Mouse (Mus musculus): Measurements from ENCODE around the gene Hibadh. TPM values are rescaled to one million over a fixed set of nuclear protein-coding genes. Genes with fewer than 3 reads are reported as not detected.
A peak's percentile ranks its signal among the peaks of the same experiment; 100 is the strongest.
"Not testable (repeated sequence)": the region's sequence is repeated elsewhere in the genome, so short reads cannot be mapped to it uniquely, and the experiment has no call there.

The Hibadh gene
- 148 and 151 TPM in 2 replicates for polyA plus RNA-seq (2015; fragmentation: Nextera tagmentation; extraction: Ambion mirVana)

DNA sequence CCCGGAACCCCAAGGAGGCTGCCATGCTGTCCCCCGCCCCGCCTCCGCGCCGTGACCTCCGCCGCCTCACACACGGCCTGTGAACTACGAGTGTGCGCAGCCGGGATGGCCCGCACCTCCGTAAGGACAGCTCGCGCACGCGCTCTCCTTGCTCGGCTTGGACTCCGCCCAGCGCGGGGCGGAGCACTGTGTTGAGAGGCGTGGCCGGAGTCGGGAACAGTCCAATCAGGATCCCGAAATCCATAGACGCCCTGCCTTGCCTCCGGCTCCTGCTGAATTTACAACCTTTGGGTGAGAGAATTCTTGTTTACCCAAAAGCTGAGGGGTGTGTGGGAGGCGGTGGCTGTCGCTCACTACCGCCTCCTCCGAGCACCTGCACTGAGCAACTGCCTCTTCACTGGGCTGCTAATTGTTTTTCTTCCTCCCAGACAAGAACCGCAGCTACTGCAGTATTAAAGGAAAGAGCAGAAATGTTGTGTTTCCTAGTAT lies at the start of gene Hibadh:
TSS of gene Hibadh (minus strand) at position 166 of the 489 bp plus-strand sequence.
- no peaks in the 10 kb centered on the region for H3K9me3 ChIP-seq (ENCODE audit: control insufficient read depth, low read length)
- no peaks in the 10 kb centered on the region for H3K36me3 ChIP-seq (ENCODE audit: control insufficient read depth, insufficient read depth, low read length)
- ATAC-seq: peak; percentile 99
- no peaks in the 10 kb centered on the region for H3K27me3 ChIP-seq (replicated peaks; ENCODE audit: control insufficient read depth, insufficient read depth, low read length)
- peak within 1 kb of the TSS; percentile 87 for H3K27ac ChIP-seq (ENCODE audit: low read length)
- peak within 1 kb of the TSS; percentile 89 for H3K9ac ChIP-seq (ENCODE audit: low read depth, low read length)
- under 1% methylated on average over 34 of the region's 34 CpGs for WGBS
- H3K4me1 ChIP-seq (ENCODE audit: control insufficient read depth, insufficient read depth, low read length): peaks cover 2% of the 10 kb centered on the region; the same call in 1 of the 2 replicates
- H3K4me2 ChIP-seq (ENCODE audit: low read depth, low read length): peak within 1 kb of the TSS; percentile 76
- H3K4me3 ChIP-seq (ENCODE audit: low read length): peak within 1 kb of the TSS; percentile 70

DNA sequence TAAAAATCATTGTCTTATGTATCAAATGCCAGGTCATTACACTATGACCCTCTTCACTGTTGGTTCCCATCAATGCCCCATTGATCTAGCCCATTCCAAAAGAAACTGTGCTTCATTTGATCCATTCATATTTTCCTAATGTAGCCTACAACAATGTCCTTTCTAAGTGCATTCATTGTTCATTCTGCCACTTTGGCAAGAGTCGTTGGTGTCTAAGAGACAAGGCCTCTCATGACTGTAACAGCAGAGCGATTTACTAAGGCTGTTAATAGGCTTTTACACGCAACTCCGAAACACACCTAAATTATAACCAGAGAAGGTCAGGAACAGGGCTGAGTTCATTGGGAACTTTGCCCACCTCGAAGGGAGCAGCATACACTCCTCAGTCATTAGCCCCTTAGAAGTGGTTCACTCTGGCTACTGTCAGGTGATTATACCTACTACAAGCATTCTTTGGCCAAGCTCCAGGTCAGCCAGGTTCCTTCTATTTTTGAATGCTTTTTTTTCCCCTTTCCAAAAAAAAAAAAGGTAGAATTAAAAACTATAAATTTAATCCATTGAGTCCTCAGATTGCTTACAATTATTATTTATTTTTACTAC lies 46.8 kb upstream of the Hibadh start:
- no peaks in the 10 kb centered on the region for H3K36me3 ChIP-seq (ENCODE audit: control insufficient read depth, insufficient read depth, low read length)
- H3K9me3 ChIP-seq (ENCODE audit: control insufficient read depth, low read length): no peaks in the 10 kb centered on the region
- H3K4me3 ChIP-seq (ENCODE audit: low read length): no peak overlapping the region
- no peaks in the 10 kb centered on the region for H3K27me3 ChIP-seq (replicated peaks; ENCODE audit: control insufficient read depth, insufficient read depth, low read length)
- ATAC-seq: no peak
- no peak overlapping the region for H3K4me2 ChIP-seq (ENCODE audit: low read depth, low read length)
- no peak overlapping the region for H3K9ac ChIP-seq (ENCODE audit: low read depth, low read length)
- H3K4me1 ChIP-seq (ENCODE audit: control insufficient read depth, insufficient read depth, low read length): peaks cover 3% of the 10 kb centered on the region; the same call in 1 of the 2 replicates
- WGBS: 68% methylated on average over 5 of the region's 5 CpGs
- H3K27ac ChIP-seq (ENCODE audit: low read length): peak overlapping the region; percentile 16; the same call in 1 of the 2 replicates

DNA sequence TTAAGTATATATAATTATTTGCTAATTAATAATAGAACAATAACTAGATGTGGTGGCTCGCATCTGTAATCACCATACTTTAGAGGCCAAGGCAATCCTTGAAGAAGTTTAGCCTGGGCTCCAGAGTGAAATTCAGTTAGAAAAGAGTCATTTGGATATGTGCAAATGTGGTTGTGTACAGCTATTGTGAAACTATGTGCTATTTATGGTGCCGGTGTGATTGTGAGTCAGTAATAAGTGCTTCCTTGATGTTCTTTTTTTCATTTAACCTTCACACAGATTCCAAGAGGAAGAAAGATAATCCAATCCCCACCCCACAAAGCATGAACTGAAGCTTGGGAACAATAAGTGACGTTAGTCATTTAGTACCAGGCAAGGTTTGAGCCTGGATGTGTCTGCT lies 42.4 kb upstream of the Hibadh start:
- H3K9me3 ChIP-seq (ENCODE audit: control insufficient read depth, low read length): no peaks in the 10 kb centered on the region
- H3K4me1 ChIP-seq (ENCODE audit: control insufficient read depth, insufficient read depth, low read length): peaks cover 14% of the 10 kb centered on the region; the same call in 1 of the 2 replicates
- no peak overlapping the region for H3K4me3 ChIP-seq (ENCODE audit: low read length)
- no peak overlapping the region for H3K9ac ChIP-seq (ENCODE audit: low read depth, low read length)
- peak overlapping the region; percentile 74 for H3K27ac ChIP-seq (ENCODE audit: low read length)
- peak; percentile 31 for ATAC-seq
- H3K36me3 ChIP-seq (ENCODE audit: control insufficient read depth, insufficient read depth, low read length): no peaks in the 10 kb centered on the region
- no peak overlapping the region for H3K4me2 ChIP-seq (ENCODE audit: low read depth, low read length)
- 69% methylated on average over 3 of the region's 3 CpGs for WGBS
- no peaks in the 10 kb centered on the region for H3K27me3 ChIP-seq (replicated peaks; ENCODE audit: control insufficient read depth, insufficient read depth, low read length)

DNA sequence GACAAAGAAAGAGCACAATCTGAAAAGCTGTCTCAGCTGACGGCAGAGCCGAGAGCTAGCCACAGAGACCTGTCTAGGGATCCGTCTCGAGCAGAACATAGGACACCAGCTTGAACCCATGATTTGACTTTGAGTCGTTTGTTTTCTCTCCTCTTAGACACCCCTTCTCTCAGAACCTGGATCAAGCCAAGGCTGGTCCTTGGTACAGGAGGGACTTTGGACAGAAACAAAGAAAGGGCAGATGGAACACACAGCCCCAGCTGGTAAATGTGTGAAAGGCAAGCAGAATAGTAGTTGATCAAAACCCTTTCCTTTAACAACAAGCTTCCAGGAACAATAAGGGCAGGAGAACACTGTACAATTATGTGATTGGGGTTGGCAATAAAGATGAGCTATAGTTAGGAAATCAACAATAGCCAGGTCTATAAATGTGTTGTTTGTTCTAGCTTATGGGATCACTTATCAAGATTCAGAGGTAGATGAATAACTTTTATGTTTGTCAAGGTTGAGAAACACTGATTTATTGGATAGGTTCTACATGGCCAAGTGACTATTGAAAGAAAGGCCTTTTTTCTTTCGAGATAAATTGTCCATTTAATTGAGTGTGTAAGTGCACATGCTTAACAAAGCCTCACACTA lies 41.8 kb upstream of the Hibadh start:
- WGBS: 55% methylated on average over 6 of the region's 6 CpGs
- no peaks in the 10 kb centered on the region for H3K9me3 ChIP-seq (ENCODE audit: control insufficient read depth, low read length)
- ATAC-seq: peak; percentile 87
- H3K4me2 ChIP-seq (ENCODE audit: low read depth, low read length): 0 out of 2 replicates have a peak overlapping the region, but pooled peaks have one; percentile 1
- no peak overlapping the region for H3K4me3 ChIP-seq (ENCODE audit: low read length)
- no peak overlapping the region for H3K9ac ChIP-seq (ENCODE audit: low read depth, low read length)
- no peaks in the 10 kb centered on the region for H3K27me3 ChIP-seq (replicated peaks; ENCODE audit: control insufficient read depth, insufficient read depth, low read length)
- H3K36me3 ChIP-seq (ENCODE audit: control insufficient read depth, insufficient read depth, low read length): no peaks in the 10 kb centered on the region
- peaks cover 14% of the 10 kb centered on the region; the same call in 1 of the 2 replicates for H3K4me1 ChIP-seq (ENCODE audit: control insufficient read depth, insufficient read depth, low read length)
- H3K27ac ChIP-seq (ENCODE audit: low read length): peak overlapping the region; percentile 86

DNA sequence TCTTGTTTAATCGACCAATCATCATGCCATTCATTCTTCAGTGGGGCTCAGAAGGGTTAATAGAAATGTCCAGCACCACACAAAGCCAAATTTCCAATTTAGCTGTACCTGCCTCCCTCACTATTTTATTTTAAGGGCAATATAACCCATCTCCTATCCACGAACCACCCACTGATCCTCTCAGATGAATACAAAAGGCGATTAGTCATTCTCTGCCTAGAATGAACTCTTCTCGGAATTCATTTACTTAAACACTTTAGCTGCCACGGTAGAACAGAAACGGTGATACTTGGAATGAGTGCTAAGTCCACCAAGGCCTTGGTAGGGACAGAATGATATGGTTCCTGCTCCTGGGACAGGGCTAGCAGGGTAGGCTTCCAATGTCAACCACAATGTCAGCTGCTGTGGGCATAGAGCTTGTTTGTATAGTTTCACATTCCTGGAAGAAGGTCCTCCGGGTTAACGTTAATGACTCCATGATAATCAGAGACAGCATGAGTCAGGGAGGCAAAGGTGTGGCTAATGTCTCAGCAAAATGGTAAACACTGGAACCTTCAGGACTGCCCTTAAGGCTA lies 40.4 kb upstream of the Hibadh start:
- ATAC-seq: peak; percentile 36
- no peaks in the 10 kb centered on the region for H3K27me3 ChIP-seq (replicated peaks; ENCODE audit: control insufficient read depth, insufficient read depth, low read length)
- no peak overlapping the region for H3K4me3 ChIP-seq (ENCODE audit: low read length)
- no peak overlapping the region for H3K4me2 ChIP-seq (ENCODE audit: low read depth, low read length)
- no peaks in the 10 kb centered on the region for H3K36me3 ChIP-seq (ENCODE audit: control insufficient read depth, insufficient read depth, low read length)
- H3K27ac ChIP-seq (ENCODE audit: low read length): peak overlapping the region; percentile 86
- WGBS: 35% methylated on average over 8 of the region's 8 CpGs
- H3K4me1 ChIP-seq (ENCODE audit: control insufficient read depth, insufficient read depth, low read length): peaks cover 18% of the 10 kb centered on the region; the same call in 1 of the 2 replicates
- H3K9ac ChIP-seq (ENCODE audit: low read depth, low read length): no peak overlapping the region
- no peaks in the 10 kb centered on the region for H3K9me3 ChIP-seq (ENCODE audit: control insufficient read depth, low read length)

DNA sequence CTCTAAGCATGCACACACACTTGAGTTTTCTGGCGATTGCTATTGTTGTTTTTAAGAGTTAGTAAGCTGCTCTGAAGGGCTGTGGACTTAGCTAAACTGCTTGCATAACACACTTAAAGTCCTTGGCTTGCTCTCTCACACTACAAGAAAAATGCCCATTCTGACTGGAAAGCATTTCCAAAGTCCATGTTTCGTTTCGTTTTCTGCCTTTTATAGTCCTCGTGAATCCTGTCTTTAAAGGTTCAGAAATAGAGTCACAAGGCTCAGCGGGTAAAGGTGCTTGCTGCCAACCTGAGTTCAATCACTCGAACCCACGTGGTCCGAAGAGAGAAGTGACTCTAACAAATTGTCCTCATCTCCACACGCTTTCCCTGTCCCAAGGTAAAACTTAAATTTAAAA lies 39.4 kb upstream of the Hibadh start:
- Histone ChIP-seq H3K27ac (ENCODE audit: low read length) (peak overlapping the region; percentile 86), H3K9me3 (ENCODE audit: control insufficient read depth, low read length) (no peaks in the 10 kb centered on the region), H3K27me3 (replicated peaks; ENCODE audit: control insufficient read depth, insufficient read depth, low read length) (no peaks in the 10 kb centered on the region), H3K4me1 (ENCODE audit: control insufficient read depth, insufficient read depth, low read length) (peaks cover 21% of the 10 kb centered on the region; the same call in 1 of the 2 replicates), H3K9ac (ENCODE audit: low read depth, low read length) (no peak overlapping the region), H3K4me3 (ENCODE audit: low read length) (no peak overlapping the region), H3K36me3 (ENCODE audit: control insufficient read depth, insufficient read depth, low read length) (no peaks in the 10 kb centered on the region), H3K4me2 (ENCODE audit: low read depth, low read length) (no peak overlapping the region)
- ATAC-seq: no peak
- 63% methylated on average over 9 of the region's 9 CpGs for WGBS

DNA sequence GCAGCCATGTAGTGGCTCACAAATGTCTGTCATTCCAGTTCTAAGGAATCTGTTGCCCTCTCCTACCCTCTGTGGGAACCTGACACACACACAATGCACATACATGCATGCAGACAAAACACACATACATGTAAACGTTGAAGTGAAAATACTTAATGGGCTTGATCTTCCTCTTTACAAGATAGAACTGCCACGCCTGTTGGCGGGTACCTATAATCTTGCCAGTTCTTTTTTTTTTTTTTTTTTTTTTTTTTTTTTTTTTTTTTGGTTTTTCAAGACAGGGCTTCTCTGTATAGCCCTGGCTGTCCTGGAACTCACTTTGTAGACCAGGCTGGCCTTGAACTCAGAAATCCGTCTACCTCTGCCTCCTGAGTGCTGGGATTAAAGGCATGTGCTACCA lies 37.3 kb upstream of the Hibadh start:
- H3K36me3 ChIP-seq (ENCODE audit: control insufficient read depth, insufficient read depth, low read length); H3K4me2 ChIP-seq (ENCODE audit: low read depth, low read length); H3K27ac ChIP-seq (ENCODE audit: low read length); H3K9me3 ChIP-seq (ENCODE audit: control insufficient read depth, low read length); ATAC-seq; H3K4me3 ChIP-seq (ENCODE audit: low read length); H3K27me3 ChIP-seq (replicated peaks; ENCODE audit: control insufficient read depth, insufficient read depth, low read length); H3K9ac ChIP-seq (ENCODE audit: low read depth, low read length): not testable (repeated sequence)
- WGBS: 77% methylated on average over 4 of the region's 4 CpGs
- peaks cover 24% of the 10 kb centered on the region; the same call in 1 of the 2 replicates for H3K4me1 ChIP-seq (ENCODE audit: control insufficient read depth, insufficient read depth, low read length)

DNA sequence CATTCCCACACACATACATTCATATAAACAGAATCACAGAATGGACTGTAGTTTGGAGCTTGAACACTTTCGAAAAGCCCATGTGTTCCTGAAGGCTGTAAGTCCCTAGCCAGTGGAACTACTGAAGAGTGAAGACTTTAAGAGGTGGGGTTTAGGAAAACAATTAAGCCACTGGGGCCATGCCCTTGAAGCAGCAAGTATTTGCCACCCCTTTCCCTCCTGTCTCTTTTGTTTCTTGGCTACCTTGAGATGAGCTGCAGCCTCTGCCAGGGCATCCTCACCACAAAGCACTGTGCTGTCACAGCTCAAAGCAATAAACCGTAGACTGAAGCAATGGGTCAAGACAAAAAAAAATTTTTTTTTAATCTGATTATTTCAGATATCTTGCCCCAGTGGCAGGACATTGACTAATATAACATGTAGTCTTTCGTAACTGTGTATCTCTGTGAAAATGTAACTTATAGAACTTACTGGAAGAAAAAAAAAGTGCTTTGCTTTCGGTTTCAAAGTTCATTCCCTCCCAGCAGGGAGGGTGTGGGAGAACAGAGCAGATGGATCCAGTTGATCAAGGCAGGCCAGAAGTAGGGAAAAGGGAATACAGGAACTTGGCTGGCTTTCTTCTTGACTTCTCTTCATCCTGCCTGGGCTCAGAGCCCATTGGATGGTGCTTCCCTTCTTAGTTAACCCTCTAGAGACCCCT lies 35.2 kb upstream of the Hibadh start:
- 44% methylated on average over 4 of the region's 4 CpGs for WGBS
- no peak overlapping the region for H3K9ac ChIP-seq (ENCODE audit: low read depth, low read length)
- peak overlapping the region; percentile 93 for H3K27ac ChIP-seq (ENCODE audit: low read length)
- peak overlapping the region; percentile 9; the same call in 1 of the 2 replicates for H3K4me3 ChIP-seq (ENCODE audit: low read length)
- peak overlapping the region; percentile 38 for H3K4me2 ChIP-seq (ENCODE audit: low read depth, low read length)
- peak; percentile 82 for ATAC-seq
- no peaks in the 10 kb centered on the region for H3K9me3 ChIP-seq (ENCODE audit: control insufficient read depth, low read length)
- H3K27me3 ChIP-seq (replicated peaks; ENCODE audit: control insufficient read depth, insufficient read depth, low read length): no peaks in the 10 kb centered on the region
- H3K36me3 ChIP-seq (ENCODE audit: control insufficient read depth, insufficient read depth, low read length): no peaks in the 10 kb centered on the region
- peaks cover 24% of the 10 kb centered on the region; the same call in 1 of the 2 replicates for H3K4me1 ChIP-seq (ENCODE audit: control insufficient read depth, insufficient read depth, low read length)

DNA sequence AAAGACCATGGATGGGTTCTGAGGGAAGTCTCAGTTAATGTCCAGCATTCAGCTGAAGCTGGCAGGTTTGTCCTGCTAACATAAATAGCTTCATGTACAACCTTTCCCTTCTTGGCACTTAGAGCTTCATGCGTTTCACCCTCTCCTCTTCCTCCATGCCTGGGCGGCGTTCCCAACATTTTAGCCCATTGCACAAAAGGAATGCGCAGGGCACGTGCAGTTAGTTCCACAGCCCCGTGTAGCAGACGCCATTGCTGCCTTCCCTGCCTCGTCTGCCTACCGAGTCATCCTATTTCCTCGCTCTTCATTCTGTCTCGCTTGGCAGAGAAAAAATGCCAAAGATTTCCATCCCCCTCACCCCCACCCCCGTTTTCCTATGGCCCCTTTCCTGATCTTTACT lies 34.4 kb upstream of the Hibadh start:
- H3K4me1 ChIP-seq (ENCODE audit: control insufficient read depth, insufficient read depth, low read length): peaks cover 21% of the 10 kb centered on the region; the same call in 1 of the 2 replicates

More for the DNA sequence above, 34.4 kb upstream of the Hibadh start:
- no peak overlapping the region for H3K4me2 ChIP-seq (ENCODE audit: low read depth, low read length)
- H3K27ac ChIP-seq (ENCODE audit: low read length): no peak overlapping the region; the same call in 1 of the 2 replicates
- no peaks in the 10 kb centered on the region for H3K36me3 ChIP-seq (ENCODE audit: control insufficient read depth, insufficient read depth, low read length)
- no peak overlapping the region for H3K9ac ChIP-seq (ENCODE audit: low read depth, low read length)
- H3K4me3 ChIP-seq (ENCODE audit: low read length): no peak overlapping the region
- no peaks in the 10 kb centered on the region for H3K27me3 ChIP-seq (replicated peaks; ENCODE audit: control insufficient read depth, insufficient read depth, low read length)
- no peaks in the 10 kb centered on the region for H3K9me3 ChIP-seq (ENCODE audit: control insufficient read depth, low read length)
- ATAC-seq: no peak
- WGBS: 76% methylated on average over 12 of the region's 12 CpGs

Data from intestine, embryonic 16.5 days (tissue).